Mouse (Mus musculus): ENCODE measurements at regions not wholly inside any gene's neighbourhood (a gene's known extent, or its start where the extent isn't known, plus 50 kb on each side); places are given as distances from the start of the nearest gene placed in this dataset.

GRCm38 (mm10) chr1:125263068-125263467 is 172.5 kb downstream of the Actr3 start:
- no peak for TF ChIP-seq CTCF (IDR thresholded peaks at IDR 0.05; ENCODE audit: control insufficient read depth, insufficient read depth, insufficient replicate concordance, low read depth, low read length)
- TF ChIP-seq POLR2A (IDR thresholded peaks at IDR 0.05; ENCODE audit: control insufficient read depth, low read depth, low read length), result no peak

All from testis, adult 2 months (tissue).